Mouse (Mus musculus): Measurements from ENCODE around the gene Gm49378.

Gene Gm49378

DNA sequence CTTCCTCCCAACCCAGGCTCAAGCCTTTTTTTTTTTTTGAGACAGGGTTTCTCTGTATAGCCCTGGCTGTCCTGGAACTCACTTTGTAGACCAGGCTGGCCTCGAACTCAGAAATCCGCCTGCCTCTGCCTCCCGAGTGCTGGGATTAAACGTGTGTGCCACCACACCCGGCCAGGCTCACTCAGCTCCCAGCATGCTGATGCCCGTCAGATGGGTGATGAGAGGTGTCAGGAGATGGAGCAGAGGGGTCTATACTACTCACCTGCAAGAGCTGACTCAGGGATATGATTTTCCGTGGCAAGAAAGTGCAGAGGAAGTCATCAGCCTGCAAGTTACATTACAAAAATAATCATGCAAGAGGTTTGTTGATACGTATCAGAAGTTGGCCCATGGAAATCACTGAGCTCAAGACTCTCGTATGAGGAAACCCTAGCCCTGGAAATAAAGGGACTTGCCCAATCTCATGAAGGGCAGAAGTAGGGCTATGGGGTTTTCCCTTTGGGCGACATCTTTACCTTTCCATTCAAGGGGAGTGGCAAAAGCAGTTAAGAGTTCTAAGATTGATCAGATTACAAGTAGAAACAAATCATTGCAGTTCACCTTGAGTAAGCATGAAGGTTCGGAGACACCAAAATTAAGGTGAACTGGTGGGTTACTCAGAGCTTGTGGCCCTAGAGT lies 47.8 kb downstream of the Gm49378 start:
- no peak for DNase-seq (ENCODE audit: low spot score in 2 of 2)

DNA sequence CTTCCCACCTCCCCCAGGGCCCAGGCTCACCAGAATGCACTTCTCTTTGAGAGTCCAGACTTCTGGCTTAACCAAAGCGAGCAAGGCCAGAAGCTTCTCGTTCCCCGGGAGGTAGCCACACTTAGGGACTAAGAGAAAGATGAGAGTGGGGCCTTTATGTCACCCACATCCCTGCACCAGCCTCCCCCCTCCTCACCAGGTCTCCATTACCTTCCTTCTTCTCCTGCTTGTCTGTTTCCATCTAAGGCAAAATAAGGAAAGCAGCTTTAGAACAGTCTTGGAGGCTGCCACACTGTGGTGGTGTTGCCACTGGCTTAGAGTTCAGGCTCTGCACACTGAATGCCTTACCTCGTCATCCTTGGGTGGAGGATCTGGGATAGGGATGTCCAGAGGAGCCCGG lies 48.4 kb downstream of the Gm49378 start:
- no peak for DNase-seq (ENCODE audit: low spot score in 2 of 2)

DNA sequence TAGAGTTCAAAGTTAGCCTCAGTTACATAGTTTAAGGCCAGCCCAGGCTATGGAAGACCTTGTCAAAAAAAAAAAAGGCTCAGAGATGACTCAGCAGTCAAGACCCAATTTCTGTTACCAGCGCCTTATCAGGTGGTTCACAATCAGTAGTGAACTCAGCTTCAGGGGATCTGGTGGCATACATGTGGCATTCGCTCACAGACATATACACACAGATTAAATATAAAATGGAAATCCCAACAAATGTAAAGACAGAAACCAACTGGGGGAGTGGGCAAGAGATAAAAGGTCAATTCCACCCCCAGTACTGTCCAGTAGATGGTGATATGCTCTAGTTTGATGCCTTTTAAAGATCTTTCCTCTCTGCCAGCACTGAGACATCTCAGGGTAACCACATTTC lies 51.5 kb downstream of the Gm49378 start:
- DNase-seq (ENCODE audit: low spot score in 2 of 2): no peak

DNA sequence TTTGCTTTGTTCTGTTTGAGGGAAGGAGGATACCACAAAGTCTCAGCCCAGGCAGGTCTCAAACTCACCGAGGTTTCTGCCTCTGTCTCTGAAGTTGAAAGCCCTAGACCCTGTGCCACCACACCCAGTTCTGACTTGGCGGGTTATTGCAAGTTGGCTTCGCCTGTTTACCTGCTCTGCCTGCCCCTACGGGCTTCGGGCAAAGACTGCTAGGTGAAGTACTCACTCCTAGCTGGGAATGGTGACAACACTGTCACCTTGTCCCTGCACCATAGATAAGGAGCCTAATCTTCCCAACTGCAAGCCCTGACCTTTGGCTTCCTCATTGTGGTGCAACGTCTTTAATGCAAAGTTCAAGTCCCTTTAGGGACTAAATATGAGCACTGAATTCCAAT lies 52.1 kb downstream of the Gm49378 start:
- no peak for DNase-seq (ENCODE audit: low spot score in 2 of 2)

DNA sequence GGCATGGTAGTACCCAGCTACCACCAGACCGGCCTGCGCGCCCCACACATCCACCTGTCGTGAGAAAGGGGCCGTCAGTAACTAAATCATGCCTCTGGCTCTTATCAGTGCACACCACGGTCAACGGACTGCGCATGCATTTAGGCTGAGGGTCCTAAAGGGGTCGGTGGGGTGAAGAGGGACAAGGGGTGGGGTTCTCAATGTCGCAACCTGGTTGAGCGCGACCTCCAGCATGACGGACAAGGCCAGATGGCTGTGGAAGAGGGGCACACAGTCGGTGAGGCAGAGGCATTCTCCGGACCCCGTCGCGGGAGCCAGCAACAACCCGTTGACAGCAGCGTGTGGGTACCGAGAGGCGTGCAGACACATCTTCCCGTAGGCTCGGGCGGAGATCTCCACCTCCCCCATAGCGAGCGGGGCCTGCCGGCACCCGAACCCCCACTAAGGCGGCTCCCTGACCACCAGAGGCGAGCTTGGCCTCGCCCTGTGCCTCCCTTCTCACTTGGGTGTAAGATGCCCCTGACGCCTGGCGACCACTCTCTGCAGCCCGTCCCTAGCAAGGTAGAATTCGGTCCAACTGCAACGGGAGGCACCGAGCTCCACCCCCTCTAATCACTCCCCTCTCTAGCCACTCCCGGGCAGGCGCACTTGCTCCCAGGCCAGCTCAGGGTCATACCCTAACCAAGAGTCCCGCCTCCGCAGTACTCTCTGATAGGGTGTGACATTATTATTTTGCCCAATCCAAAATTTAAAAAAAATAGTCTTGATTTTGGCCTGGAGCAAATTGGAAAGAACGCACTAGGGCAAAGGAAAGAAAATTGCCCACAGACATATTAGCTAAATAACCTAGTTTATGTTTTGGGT lies 52.8 kb downstream of the Gm49378 start, which contains the start of gene Emc9:
Gene Emc9, minus strand, starts transcription at position 601 of the 864 bp plus-strand sequence.
- peak in 1 of 2 experiments; percentile 22 for DNase-seq (ENCODE audit: low spot score in 2 of 2)

DNA sequence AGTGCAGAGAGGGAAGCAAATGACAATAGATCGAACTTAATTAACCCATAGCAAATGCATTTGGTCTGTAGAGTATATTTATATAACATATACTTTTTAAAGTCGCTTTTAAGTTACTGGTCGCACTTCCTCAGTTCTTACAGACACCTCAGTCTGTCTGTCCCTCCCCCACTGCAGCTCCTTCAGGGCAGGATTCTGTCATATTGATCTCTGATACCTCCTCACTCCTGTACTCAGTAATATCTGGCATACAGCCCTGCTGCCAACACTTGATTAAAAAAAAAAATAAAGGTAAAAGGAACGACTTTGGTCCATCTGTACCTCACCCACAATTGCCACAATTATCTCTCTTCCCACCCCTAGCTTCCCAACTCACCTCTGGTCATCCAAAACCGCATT lies 53.4 kb downstream of the Gm49378 start:
- no peak for DNase-seq (ENCODE audit: low spot score in 2 of 2)

DNA sequence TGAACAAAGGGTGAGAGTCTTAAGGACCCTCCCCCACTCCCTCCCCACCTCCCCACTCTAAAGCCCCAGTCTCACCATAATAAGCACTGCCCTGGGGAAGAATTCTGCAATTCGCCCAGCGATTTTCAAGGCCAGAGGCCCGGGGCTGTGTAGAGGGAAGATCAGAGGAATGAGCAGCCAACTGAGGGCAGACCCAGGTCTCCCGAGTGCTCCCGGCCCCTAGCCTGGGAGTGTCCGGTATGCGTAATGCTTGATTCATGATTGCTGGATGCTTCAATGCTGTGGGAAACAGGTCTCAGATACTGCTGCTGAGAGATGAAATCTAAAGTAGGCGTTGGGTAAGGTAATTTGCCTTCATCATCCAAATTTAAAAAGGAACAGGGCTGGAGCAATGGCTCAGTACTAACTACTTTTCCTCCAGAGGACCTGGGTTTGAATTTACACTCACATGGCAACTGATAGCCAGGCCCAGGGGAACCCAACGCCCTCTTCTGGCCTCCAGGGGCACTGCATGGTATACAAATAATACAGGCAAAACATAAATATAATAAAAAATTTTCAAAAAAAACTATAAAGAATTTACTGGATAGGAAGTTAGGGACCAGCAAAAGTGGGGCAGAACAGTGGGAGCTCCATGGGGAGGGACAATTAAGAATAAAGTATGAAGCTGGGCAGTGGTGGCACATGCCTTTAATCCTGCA lies 55.6 kb downstream of the Gm49378 start:
- no peak for DNase-seq (ENCODE audit: low spot score in 2 of 2)

DNA sequence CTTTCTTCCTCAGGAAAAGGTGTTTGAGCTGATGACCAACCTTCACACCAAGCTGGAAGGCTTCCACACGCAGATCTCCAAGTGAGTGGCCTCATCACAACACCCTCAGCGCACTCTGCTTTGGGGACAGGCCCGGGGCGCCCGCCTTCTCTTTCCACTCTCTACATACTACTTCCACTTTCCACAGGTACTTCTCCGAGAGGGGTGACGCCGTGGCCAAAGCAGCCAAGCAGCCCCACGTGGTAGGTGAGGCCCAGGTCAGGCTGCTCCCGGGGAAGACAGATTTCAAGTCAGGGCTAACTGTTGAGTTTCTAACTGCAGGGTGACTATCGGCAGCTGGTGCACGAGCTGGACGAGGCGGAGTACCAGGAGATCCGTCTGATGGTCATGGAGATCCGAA lies 57.0 kb downstream of the Gm49378 start:
- DNase-seq (ENCODE audit: low spot score in 2 of 2): no peak

DNA sequence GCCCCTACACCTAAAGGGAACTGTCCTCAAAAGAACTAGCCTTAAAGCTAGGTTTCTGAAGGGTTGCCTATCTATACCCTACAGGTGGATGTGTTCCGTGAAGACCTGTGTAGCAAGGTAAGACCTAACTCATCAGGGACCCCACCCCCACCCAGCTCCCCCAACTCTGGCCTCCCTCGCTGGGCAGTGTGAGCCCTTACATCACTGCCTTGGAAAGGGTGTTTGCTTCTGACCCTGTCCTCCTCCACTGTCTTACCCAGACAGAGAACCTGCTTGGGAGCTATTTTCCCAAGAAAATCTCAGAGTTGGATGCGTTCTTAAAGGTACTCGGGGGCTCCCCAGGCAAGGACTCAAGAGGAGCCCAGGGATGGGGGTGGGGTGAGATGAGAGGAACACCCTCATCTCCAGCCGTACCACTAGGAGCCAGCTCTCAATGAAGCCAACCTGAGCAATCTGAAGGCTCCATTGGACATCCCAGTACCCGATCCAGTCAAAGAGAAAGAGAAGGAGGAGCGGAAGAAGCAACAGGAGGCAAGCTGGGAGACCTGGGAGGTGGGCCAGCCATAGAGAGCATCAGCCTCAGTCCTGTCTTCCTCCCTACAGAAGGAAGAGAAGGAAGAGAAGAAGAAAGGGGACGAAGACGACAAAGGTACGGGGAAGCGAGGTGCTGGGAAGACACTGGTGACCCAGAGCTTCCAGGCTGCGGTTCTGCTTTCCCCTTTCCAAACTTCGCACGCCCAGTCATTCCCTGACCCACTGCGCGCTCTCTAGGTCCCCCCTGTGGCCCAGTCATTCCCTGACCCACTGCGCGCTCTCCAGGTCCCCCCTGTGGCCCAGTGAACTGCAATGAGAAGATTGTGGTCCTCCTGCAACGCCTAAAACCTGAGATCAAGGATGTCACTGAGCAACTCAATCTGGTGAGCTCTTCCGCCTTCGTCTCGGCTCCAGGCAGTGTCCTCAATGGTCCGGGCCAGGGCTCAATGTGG lies 57.9 kb downstream of the Gm49378 start:
- DNase-seq (ENCODE audit: low spot score in 2 of 2): no peak

All from frontal cortex, postnatal 25 days (tissue).